Mouse (Mus musculus) liver, adult 2 months (tissue): ENCODE results near the gene Htr6.

Experiments used
- CTCF ChIP-seq: fragments of 200-500 bp; IDR thresholded peaks from 2 replicates; pipeline ENCODE4 v1.5.1; 2011; ENCODE audit warnings: low read depth, low read length, control low read depth
- POLR2A ChIP-seq: fragments of 200-500 bp; IDR thresholded peaks from 2 replicates; pipeline ENCODE4 v1.6.1; 2011; ENCODE audit warnings: low read length, control low read depth; ENCODE audit not compliant: insufficient read depth; ENCODE audit errors: extremely low read depth

DNA sequence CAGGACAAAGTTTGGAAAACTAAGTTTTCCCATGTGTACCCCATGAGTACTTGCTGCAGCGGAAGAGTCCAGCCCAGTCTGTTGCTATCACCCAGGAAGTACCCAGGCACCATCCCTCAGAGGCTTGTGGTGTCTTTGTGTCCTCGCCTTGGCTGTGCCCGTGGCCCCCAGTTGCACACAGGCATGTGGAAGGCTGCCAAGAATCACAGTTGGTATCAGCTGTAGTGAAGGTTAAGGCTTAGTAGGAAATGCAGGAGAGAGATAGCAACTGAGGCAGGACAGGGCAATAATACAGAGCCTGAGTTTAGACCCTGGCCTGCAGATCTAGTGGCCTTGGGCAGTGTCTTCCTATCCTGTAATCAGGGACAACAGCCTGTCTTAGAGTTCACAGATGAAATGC lies 55.0 kb downstream of the Htr6 start:
- TF ChIP-seq CTCF = no peak
- TF ChIP-seq POLR2A = no peak
